Mouse (Mus musculus): ENCODE results near the gene Zranb3.
"Not testable (repeated sequence)": the region's sequence is repeated elsewhere in the genome, so short reads cannot be mapped to it uniquely, and the experiment has no call there.

Zranb3 gene

DNA sequence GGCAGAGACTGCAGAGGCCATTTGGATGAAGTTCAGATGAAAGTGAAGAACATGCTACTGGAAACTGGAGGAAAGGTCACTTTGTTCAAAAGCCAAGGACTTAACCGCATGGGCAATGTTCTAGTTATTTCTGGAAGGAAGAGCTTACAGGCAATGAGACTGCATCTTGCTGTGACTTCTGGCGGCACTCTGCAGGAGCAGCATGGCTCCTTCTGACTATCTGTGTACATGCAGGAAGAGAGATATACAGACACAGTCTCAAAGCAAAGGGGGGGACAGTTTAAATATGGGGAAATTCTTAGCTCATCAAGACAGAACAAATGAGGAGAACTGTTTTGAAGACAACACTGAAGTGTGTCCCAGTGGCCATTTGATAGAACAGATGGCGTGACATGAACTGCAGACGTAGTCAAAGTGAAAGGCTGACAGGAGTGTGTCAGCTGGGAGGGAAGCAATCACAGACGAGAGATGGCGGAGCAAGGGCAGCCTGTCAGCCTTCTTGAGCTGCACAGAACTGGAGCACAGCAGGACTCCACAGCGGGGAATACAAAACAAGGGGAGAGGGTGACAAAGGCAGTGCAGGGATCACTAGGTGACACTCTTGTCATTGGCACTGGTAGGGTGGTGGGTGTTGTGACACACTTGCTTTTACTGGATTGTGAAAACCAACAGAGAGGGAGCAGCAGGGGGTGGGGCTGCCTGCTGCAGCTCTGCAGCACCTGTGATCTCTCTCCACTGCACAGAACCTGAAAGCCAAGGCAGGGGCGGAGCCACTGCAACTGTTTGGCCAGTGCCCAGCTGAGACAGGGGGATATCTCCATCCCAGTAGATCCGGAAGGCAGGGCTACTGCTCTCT is 112.7 kb downstream of the Zranb3 start:
- DNase-seq (ENCODE audit: low spot score in 2 of 2) = peak; percentile 17 to 20

- no peak for DNase-seq (ENCODE audit: low spot score in 2 of 2)
Measured at GRCm38 (mm10) chr1:127989387-127989786, 113.5 kb downstream of the Zranb3 start.

DNA sequence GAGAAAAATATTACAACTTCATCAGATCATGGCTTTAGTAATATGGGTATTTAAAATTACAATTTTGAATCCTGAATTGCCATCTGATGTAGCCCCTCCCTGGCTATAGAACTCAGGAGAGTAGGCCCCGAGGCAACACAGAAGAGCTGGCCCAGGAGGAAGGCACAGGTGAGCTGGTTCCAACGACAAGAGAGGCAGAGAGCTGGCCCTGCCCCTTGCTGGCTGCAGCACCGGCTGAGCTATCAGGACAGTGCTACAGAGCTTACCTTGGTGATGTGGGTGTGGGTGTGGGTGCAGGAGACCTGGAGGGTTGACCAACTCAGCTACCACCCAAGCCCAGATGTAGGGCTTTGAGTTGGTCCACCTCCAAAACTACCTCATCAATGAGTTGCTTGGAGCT is 114.6 kb downstream of the Zranb3 start:
- DNase-seq (ENCODE audit: low spot score in 2 of 2) = no peak

DNA sequence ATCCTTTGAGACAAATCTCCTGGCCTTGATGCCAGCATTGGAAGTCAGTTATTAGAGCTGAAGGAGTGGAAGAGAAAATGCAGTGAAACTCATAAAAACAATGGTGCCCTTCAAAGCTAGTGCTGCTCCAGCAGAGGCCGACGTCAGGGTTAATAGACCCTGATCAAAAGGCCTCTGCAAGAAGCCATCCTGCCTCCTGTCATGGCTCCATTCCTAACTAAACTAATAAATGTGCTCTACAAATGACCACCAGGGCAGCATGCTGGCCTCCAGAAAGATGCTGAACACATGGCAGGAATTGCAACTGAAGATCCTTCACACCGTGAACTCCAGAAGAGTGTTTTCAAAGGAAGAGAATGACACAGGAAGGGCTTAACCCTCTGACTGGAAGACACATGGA is 117.5 kb downstream of the Zranb3 start:
- DNase-seq (ENCODE audit: low spot score in 2 of 2) = no peak

DNA sequence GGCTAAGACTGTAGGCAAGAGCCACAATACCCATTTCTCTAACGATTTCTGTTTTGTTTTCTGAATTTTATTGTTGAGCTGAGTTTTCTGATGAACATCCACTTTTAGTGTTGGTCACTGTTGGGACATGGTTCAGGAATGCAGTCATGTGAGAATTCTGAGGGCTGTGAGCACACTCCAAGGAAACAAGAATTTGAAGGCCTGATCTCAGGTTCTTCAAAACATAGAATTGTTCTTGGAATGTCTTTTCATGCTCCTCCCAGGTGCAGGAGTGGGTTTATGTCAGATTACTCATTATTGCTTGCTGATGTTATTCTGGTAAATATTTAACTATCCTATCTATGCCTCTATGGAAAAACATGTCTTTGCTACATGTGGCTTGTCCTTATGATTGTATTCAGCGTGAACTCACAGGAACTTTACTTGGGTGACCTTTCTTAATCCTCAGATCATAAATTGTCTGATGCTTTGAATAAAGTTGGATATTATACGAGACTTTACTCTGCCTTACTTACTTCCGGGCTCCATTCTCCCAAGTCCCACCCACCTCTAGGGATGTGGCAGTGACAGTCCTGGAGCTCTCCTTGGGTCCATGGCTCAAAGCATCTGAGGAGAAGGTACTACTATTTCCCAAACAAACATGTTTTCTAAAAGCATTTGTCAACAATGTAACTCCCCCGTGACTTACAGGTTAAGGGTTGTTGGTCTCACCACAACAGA is 119.4 kb downstream of the Zranb3 start:
- DNase-seq (ENCODE audit: low spot score in 2 of 2) = no peak

DNA sequence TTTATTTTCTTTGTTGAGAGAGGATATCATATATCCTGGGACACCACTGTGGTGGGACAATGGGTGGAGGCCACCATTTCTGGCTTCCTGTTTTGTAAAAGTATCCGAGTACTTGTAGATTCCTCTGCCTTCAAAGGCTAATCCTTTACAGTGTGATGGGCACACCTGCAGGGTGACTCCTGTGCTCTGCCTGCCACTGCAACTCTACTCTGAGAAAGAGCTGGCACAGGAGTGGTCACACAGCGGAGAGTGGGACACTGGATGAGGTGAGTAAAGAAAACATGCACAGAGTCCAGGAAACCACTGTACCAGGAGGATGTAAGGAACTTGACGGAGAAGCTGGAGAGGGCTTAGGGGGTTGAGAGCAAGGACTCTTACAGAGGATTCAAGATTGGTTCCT is 120.6 kb downstream of the Zranb3 start:
- DNase-seq (ENCODE audit: low spot score in 2 of 2) = no peak

- no peak for DNase-seq (ENCODE audit: low spot score in 2 of 2)
Measured at GRCm38 (mm10) chr1:127980911-127981559, 121.8 kb downstream of the Zranb3 start.

- DNase-seq (ENCODE audit: low spot score in 2 of 2) = no peak
Measured at GRCm38 (mm10) chr1:127978125-127978524, 124.7 kb downstream of the Zranb3 start.

DNA sequence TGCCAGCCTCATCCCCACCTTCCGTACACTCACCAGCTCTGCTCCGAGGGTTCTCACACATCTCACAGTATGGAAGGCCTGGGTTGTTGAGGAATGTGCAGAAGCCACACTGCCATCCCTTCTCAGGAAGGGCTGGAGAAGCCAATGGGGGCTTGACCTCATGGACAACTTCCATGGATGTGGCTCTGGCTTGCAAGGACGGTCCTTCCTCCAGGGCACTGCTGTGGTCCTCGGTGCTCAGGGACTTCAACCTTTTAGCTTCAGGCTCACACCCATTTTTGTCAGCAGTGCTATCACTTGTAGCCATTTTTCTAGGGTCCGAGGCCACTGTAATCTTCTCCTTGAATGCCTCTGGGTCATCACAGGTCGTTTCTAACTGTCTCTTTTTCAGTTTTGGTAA is 126.7 kb downstream of the Zranb3 start:
- no peak for DNase-seq (ENCODE audit: low spot score in 2 of 2)

DNA sequence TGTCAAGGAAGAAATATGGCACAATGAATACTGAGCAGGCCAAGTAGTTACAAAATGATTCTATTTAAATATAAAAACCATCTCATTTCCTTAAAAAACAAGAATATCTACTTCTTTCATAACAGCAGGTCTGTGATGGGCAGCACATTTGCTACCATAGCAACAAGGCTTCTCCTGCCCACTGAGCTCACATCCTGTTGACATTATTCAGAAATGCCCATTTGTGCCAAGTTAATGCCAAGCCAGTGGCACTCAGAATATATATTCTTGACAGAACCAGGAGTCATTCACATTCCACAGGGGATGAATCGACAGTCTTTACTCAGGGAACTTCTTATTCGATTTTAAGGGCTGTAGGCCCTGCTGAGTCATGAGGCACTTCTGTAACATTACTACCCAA is 127.2 kb downstream of the Zranb3 start:
- DNase-seq (ENCODE audit: low spot score in 2 of 2) = peak in 1 of 2 experiments; percentile 25

DNA sequence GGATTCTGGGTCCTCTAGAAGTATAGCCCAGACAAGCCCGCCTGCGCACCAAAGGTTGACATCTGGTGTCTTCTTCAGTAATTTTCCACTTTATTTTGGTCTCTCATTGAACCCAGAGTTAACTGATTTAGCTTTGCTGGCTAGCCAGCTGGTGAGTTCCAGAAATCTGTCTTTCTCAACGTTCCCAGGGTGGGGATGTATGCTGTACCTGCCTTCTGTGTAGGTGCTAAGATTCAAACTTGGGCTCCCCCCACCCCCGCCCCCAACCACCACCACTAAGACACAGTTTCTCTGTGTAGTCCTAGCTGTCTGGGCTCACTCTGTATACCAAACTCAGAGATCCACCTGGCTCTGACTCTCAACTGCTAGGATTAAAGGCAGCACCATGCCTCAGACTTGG is 128.8 kb downstream of the Zranb3 start:
- DNase-seq (ENCODE audit: low spot score in 2 of 2) = no peak

- no peak for DNase-seq (ENCODE audit: low spot score in 2 of 2)
Measured at GRCm38 (mm10) chr1:127970870-127971269, 132.0 kb downstream of the Zranb3 start.

DNA sequence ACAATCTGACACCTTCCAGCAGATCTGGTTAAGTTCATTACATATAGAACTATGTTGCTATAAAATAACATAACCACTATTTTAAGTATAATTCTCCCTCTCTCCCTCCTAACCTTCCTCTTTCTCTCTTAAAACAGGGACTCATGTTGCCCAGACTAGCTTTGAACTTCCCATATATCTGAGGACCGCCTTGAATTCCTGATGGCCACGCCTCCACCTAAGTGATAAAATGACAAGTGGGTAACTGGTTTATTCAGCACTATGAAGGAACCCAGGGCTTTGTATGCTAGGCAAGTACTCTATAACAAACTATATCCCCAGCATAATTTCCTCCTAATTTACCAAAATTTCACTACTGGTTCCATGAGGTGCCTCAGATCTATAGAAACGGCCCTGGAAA is 139.5 kb downstream of the Zranb3 start:
- no peak for DNase-seq (ENCODE audit: low spot score in 2 of 2)

GRCm38 (mm10) chr1:127961140-127961539 is 141.7 kb downstream of the Zranb3 start:
- DNase-seq (ENCODE audit: low spot score in 2 of 2) = no peak

DNA sequence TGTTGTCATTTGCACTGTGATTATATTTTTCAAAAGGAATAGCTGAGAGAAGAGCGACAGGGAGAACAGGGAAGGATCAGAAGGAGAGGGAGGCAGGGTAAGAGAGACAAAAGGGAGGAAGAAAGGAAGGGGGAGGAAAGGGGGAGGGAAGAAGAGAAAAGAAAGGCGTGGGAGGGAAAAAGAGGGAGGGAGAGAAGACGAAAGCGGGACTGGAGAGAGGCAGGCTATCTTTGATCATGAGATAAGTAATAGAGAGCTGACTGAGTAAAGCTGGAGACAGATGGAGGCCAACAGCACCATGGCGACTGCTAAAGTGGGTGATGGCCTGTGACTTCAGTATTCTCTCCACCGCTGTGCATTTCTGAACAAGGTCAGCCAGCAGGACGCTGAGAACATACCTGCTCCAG is 143.5 kb downstream of the Zranb3 start:
- DNase-seq (ENCODE audit: low spot score in 2 of 2) = no peak

DNA sequence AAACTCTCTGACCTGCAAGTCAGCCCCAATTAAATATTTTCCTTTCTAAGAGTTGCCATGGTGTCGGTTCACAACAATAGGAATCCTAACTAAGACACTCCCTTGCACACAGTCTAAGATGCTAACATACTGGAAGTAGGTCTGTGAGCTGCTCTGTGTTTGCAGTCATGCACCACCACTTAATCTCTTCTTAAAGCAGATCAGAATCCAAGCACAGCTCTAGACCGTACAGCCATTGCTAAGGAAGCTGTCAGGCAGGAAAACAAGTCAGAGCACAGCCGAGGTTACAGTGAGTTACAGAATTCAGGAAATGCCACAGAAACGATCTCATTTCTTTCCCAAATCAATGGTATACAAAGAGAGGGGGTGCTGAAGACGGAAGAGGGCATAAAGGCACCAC is 144.0 kb downstream of the Zranb3 start:
- no peak for DNase-seq (ENCODE audit: low spot score in 2 of 2)

GRCm38 (mm10) chr1:127956524-127956923 is 146.3 kb downstream of the Zranb3 start:
- DNase-seq (ENCODE audit: low spot score in 2 of 2) = no peak

GRCm38 (mm10) chr1:127954800-127955199 is 148.0 kb downstream of the Zranb3 start:
- DNase-seq (ENCODE audit: low spot score in 2 of 2) = no peak

DNA sequence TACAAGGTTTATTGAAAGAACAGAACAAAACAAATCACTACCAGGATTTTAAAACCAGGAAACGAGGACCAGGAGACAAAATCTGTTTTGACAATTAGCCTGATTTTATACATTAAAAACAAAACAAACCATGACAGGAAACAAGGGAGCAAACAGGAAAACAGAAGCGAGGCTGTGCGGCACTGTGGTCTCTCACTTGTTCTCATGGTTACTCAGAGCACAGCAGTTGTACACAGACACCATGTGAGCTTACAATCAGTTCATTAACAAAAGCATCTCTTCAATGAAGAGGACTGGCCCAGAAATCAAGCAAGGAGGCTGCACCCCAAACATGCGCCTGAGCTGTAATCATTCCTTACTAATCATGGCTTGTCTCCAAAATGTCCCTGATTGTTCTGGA is 148.6 kb downstream of the Zranb3 start:
- DNase-seq (ENCODE audit: low spot score in 2 of 2) = not testable (repeated sequence)

GRCm38 (mm10) chr1:127952276-127952675 is 150.6 kb downstream of the Zranb3 start:
- DNase-seq (ENCODE audit: low spot score in 2 of 2) = no peak

DNA sequence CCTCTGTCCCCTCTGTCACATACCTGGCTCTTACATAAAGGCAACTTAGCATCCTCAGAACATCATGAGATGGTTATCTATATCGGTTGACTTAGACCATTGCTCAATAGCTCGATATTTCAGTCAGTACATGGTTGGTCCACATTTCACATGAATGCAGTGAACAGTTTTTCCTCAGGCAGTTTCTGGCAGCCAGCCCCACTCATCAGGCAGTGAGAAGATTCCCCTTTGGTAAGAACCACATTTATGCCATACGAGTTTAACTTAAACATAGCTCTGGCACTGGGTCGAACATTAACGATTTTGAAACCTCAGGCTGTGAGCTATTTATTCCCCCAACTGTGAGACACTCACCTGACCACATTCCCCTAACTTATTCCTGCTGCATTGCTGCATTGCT is 154.1 kb downstream of the Zranb3 start:
- DNase-seq (ENCODE audit: low spot score in 2 of 2) = no peak

DNA sequence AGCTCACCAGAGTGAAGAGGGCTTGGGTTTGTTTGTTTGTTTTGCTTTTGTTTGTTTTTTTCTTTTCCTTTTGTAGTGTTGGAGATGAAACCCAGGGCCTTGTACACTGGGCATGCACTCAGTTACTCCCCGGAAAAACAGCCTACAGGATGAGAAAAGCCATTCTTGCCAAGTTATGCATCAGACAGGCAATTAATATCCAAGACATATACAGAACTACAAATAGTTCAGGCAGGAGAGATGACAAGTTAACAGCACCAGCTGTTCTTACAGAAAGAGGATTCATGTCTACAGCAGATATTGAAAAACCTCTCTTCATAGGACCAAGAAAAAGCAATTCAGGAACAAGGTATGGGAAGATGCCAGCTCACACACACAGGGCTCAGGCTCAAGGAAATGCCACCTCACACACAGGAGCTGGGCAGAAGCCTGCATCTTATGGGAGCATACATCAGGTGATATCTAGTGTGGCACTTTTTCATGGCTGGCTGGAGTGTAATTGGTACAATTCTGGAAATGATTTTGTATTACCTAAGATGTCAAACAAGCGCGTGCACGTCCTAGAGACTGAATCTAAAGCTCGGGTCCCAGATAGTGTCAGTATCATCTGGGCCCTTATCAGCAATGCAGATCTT is 156.1 kb downstream of the Zranb3 start:
- no peak for DNase-seq (ENCODE audit: low spot score in 2 of 2)

All from frontal cortex, postnatal 14 days (tissue).